Mouse (Mus musculus) adrenal gland, adult 8-10 months (tissue): ENCODE measurements around the gene Net1. TPM values are rescaled to one million over a fixed set of nuclear protein-coding genes. Genes with fewer than 3 reads are reported as not detected.

Source experiments
- microRNA-seq, 2 experiments: library from miRNA; unstranded; fragments of <30 nt; microRNA quantifications; one replicate each; pipeline ENCODE4 v1.2.0; 2022
- total RNA-seq, 4 experiments: library from RNA; stranded (reverse); gene quantifications; 2 replicates each; pipeline ENCODE4 v1.2.4; 2022

The Net1 gene
- total RNA-seq, 4 experiments from 2014 or later: 146 to 278 (median 191) TPM

Small RNAs within 50 kb of the gene (microRNA-seq; reads per million reads assigned to microRNA genes)
- 0 reads per million in 2 experiments for gene Gm22460

Other genes with a start within 250 kb of the Net1 start
- gene Calml3, start 113.9 kb downstream of the Net1 start, total RNA-seq: under 1 TPM in 1 of 4 experiments, not detected in 3; 0.24 TPM
- gene Calm4, start 80.5 kb downstream of the Net1 start, total RNA-seq: not detected
- gene Calm5, start 64.0 kb downstream of the Net1 start, total RNA-seq: not detected
- gene Tubal3, start 54 bp upstream of the Net1 start, total RNA-seq: not detected
- not detected for gene Ucn3, start 27.1 kb upstream of the Net1 start, total RNA-seq
- 1 to 10 TPM in 3 of 4 experiments, under 1 TPM in 1; 0.77 to 3.4 (median 1.8) TPM for gene Akr1c14, start 130.8 kb upstream of the Net1 start, total RNA-seq
- 1,000 to 10,000 TPM in 2 of 4 experiments, under 1 TPM in 1, not detected in 1; 0.40 to 1,052 (median 1,024) TPM for gene Akr1c18, start 232.4 kb upstream of the Net1 start, total RNA-seq